Mouse (Mus musculus) natural killer cell, adult 2 months (primary cell): ENCODE data around the gene Bace2.

Experiments
- DNase-seq, 2 experiments: peaks; one replicate each; pipeline ENCODE4 v3.0.0; 2022; ENCODE audit warnings: low spot score in 2 of 2

Gene Bace2

GRCm38 (mm10) chr16:97467472-97467871, 110.9 kb downstream of the Bace2 start:
- DNase-seq, result no peak

- DNase-seq, result peak in 1 of 2 experiments; percentile 44
These were observed 111.7 kb downstream of the Bace2 start for GRCm38 (mm10) chr16:97467993-97468791.

- no peak for DNase-seq
These were observed 118.1 kb downstream of the Bace2 start for GRCm38 (mm10) chr16:97474671-97475070.

- no peak for DNase-seq
These were observed 119.0 kb downstream of the Bace2 start for GRCm38 (mm10) chr16:97475581-97475980.

- no peak for DNase-seq
These were observed 120.0 kb downstream of the Bace2 start for GRCm38 (mm10) chr16:97476524-97476923.

GRCm38 (mm10) chr16:97478655-97479054, 122.1 kb downstream of the Bace2 start:
- DNase-seq, result no peak

GRCm38 (mm10) chr16:97492369-97492768, 135.8 kb downstream of the Bace2 start:
- no peak for DNase-seq
